Mouse (Mus musculus): ENCODE measurements around the gene Aspscr1. TPM values are rescaled to one million over a fixed set of nuclear protein-coding genes. Genes with fewer than 3 reads are reported as not detected.
"Not testable (repeated sequence)": the region's sequence is repeated elsewhere in the genome, so short reads cannot be mapped to it uniquely, and the experiment has no call there.

Gene Aspscr1
- polyA plus RNA-seq, 1 experiment: 104 TPM

DNA sequence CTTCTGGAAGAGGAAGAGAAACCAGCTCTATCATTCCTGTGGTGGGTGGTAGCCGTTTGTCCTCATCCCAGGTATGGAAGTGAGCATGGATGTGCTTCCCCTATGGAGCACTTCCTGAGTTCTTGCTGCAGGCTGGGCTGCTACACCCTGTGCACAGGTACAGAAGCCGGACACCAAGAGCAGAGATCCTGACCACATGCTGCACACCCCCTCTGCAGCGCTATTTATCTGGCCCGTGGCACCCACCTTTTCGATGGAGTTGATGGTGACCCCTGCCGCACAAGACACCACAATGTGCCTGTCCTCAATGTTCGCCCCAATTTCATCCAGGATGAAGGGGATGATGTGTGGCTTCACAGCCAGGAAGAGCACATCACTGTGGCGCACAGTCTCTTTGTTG, 30.9 kb upstream of the Aspscr1 start:
- no peak for DNase-seq (ENCODE audit: low read depth)

DNA sequence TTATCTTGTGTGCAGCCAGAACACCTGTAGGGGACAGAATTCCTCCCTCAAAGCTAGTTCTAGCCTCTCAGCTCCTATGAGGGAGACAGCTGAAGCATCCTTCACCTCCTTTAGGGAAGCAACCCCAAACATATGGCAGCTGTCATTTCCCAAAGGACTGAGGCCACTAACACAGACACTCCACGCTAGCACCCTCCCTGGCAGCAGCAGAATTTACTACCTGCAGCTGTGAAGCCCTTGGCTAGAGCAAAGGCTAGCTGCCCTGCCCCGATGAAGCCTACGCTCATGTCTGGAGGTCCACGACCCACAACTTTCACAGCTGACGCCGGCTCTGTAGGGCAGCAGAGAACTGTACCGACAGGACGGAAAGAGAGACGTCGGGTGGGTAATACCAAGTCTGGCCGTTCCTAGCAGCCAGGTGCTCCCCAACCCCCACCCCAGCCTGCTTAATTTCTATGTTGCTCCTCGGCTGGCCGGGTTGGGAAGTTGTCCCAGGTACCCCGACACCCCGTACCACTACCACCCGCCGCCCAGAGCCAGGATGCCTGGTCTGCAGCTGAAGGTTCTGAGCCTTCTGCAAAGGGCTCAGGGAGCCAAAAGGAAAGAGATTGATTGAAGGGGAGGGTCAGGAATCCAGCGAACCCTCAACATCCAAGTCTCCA, 29.7 kb upstream of the Aspscr1 start:
- no peak for DNase-seq (ENCODE audit: low read depth)

DNA sequence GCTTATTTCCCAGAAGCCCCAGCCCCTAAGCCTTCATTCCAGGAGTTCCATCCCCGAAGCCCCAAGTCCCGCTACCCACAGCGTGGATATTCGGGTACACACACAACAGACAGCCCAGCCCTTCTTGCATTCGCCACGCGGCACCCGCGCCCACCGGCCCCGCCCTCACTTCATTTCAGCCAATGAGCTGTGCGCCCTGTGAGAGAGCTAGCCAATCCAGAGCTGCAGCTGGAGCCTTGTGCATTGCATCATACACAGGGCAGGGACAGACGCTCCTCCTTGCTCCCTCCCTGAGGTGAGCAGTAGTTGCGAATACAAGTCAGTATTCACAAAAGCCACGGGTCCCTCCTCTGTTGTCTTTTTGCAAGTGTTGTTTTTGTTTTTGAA, 29.2 kb upstream of the Aspscr1 start, which contains the start of gene Pycr1:
Pycr1 (minus strand) TSS at position 169 of the 387 bp plus-strand sequence.
- DNase-seq (ENCODE audit: low read depth): no peak

DNA sequence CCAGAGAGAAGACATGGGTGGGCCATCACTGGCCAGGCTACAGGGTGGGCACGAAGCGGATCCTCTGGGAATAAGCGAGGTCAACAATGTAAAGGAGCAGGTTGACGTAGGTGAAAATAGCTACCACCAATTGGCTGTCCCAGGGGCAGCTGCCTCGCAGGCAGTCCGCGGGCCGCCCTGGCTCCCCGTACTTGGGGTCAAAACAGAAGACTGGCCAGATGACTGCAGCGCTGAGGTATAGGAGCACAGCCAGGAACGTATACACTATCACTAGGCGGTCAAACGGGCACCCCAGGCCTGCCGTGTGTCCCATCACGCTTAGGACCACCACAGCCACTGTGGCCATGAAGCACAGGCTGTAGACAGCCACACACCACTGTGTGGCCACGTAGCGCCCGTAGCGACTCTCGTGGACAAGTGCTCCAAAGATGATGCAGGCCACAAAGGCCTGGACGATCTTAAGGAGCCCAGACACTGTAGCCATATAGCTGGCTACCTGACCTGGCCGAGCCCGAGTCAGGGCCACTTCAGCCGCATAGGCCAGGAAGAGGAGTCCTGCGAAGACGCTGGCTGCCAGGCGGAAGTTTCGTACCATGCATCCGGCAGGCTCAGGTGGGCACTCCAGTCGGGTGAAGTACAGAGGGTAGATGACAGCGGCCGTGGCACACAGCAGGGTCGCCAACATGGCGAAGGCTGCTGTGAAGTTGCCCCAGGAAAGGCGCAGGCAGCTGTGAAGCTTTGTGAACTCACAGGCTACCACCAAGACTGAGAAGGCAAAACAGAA, 25.5 kb upstream of the Aspscr1 start:
- DNase-seq (ENCODE audit: low read depth): no peak

DNA sequence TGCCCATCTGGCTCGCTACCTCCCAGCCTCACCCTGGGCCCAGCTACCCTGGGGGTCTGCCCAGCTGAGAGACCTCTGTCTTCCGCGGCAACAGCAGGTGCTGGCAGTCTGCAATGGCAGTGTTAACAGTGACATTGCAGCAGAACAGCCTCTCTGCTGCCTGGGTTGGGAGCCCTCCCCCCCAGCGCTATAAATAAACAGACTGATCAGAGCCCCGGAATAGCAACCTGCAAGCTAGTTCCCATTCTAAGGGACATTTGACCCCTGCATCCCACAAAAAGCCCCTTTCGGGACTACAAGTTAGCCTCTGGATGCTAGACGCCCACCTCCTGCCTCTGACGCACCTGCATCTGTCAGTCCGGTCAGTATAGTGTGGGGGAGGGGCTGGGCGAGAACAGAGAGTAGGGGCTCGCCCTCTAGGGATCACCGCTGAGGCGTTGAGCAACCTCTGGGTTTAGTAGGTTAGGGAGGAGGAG, 24.7 kb upstream of the Aspscr1 start, which contains the start of gene Myadml2:
Myadml2 (minus strand) TSS at position 158 of the 476 bp plus-strand sequence.
- no peak for DNase-seq (ENCODE audit: low read depth)

DNA sequence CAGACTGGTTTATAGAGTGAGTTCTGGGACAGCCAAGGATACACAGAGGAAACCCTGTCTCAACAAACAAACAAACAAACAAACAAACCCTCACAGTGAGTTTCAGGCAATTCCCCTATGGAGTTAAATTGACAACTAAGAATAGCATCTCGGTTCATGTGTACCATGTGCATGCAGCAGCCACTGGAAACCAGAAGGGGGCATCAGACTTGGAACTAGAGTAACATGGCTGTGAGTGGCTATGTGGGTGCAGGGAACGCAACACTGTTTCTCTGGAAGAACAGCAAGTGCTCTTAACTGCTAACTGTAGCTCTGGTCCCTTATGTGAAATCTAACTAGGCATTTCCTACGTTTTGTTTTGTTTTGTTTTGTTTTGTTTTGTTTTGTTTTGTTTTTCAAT, 20.9 kb upstream of the Aspscr1 start:
- DNase-seq (ENCODE audit: low read depth): no peak

DNA sequence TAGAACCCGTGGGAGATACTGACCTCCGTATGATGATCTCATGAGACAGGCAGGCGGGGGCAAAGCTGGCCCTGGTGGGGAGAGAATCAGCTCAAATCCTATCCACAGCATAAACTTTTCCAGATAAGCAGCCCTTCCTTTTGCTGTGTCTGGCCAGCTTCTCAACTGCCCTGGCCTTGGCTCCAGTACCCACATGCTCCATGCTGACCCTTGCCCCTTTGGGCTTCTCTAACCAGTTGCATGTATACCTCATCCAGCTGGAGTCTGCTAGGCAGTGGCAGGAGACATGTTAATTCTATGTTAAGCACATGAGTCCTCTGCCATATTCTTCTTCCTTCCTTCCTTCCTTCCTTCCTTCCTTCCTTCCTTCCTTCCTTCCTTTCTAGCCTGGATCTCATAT, 18.0 kb upstream of the Aspscr1 start:
- DNase-seq (ENCODE audit: low read depth): no peak

DNA sequence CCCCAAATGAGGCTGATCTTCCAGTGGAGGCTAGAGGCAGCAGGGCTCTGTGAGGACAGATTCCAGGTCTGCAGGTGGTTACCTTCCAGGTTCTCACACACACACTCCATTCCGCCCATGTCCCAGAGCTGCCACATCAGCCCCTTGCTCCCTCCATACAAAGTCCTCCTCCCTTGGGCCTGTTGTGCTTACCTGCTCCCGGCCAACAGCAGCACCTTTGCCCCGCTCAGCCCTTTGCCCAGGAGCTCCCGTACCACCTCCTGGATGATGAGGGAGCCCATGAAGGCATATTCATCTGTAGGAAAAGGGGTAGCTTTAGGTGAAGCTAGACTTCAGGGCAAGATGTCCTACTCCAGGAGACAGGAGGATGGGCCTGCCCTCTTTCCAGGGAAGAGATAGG, 15.5 kb upstream of the Aspscr1 start:
- DNase-seq (ENCODE audit: low read depth): no peak

DNA sequence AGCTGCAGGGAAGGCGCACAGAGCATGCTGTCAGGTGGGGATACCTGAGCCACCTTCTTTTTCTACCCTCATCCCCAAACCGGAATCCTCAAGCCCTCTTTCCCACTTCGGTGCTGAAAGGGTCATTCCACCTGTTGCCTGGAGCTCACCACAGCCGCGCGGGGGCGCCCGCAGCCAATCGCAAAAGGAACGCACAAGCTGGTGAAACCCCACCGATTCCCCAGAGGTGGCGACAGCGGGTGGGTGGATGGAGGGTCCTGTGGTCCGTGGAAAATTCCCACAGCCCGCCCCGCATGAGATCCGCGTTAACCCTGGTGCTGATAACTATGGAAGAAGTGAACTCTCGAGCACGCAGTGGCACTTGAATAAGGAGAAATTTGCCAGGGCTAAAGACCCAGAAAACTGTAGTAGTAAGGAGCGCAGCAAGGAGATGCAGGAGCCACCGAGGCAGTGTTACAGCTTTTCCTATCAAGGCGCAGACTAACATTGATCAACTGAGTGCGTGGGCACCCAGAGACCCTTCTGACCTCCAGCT, 13.8 kb upstream of the Aspscr1 start:
- DNase-seq (ENCODE audit: low read depth): no peak

DNA sequence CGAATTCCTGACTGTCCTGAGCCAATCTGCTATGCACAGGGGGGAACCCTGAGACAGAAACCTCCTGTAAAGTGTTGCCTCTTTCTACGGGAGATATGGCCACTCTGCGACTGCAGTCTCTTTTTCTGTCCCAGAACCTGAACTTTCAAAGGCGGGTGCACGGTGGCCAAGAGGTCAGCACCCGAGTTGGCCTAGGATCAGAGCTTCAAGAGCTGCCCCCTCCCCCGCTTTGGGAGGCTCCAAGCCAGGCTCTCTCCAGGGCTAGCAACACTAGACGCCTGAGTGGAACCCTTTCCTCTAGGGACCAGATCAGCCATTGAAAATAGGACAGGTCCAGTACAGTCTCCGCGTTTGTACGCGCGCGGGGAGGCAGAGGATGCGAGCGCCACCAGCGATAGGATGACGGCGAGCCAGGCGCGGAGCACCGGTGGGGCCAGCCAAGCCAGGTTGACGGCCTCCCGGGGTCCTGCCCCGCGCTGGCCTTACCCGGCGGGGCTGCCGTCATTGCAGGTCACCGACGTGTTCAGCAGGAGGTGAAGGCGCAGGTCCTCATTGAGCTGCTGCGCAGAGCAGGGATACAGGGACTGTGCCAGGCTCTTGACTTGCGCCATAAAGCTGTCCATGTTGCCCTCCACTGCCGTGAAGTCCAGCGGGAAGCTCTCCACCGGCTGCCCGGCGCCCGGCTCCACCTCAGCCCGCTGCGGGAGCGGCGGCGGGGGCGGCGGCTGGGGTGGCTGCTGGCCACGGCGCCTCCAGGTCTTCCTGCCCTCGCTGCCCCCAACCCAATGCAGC, 13.1 kb upstream of the Aspscr1 start:
- DNase-seq (ENCODE audit: low read depth): no peak

DNA sequence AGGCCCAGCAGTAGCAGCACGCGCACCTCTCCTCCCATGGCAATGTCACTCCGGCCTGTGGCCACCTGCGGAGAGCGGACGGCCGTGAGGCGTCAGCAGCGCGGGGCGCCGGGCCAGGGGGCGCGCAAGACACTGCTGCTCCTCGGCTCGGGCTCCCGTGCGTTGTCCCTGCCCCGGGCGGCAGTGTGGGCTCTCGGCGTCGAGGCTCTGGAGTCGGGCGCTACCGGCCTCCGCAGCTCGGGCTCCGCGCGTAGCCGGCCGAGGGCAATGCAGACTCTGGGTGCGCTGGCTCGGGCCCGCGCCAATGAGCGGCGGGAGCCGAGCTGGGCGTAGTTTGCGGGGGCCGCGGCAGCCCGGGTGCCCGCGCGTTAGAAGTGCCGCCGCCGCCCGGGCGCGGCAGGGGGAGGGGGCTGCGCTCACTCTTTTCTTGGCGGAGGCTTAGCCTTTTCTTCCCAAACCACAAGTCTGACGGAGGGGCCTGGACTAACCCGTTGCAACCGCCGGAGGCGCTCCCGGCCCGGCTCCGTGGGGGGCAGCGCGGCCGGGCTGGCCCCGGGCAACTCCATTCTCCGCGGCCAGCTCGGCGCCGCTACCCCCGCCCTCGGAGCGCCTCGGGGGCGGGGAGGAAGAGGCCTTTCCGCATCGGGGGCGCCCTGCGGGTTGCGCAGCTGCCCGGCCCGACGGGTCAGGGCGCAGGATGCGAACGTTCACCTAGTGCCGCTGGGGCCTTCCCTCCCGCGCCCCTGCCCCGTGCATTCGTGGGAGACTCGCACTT, 12.3 kb upstream of the Aspscr1 start:
- no peak for DNase-seq (ENCODE audit: low read depth)

DNA sequence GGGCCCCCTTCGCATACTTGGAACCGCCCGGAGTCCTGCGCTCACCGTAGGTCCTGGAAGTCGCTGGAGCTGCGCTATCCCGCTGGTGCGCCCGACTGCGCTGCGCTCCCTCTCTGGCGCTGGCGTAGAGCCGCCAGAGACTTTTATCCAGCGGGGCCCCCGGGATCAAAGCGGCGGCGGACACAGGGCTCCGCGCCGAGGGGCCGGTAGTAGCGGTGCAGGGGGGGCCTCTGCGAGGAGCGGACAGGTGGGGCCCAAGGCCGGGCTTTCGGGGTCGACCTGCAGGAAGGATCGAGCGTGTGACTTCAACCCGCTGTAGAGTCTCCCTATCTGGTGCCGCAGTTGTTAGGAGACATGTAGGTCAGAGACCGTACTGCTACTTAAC, 11.7 kb upstream of the Aspscr1 start, which contains the start of gene Notum:
Notum (minus strand) TSS at position 100 of the 385 bp plus-strand sequence.
- DNase-seq (ENCODE audit: low read depth): no peak

DNA sequence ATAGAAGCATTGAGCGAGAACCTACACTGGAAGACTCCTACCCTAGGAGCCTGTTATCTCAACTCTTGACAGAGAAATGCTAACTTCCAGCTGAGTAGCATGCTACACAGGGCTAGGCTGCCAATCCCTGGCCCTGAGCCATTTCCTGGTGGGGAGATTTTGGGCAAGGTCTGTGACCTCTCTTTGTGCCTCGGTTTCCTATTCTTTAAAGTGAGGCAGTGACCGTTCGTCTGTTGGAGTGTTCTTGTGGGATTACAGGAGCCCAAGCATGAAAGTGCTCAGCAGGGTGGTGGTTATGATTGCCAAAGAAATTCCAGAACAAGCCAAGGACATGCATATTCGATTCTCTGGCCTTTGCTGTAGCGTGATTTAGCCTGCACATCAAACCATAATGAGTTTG, 10.0 kb upstream of the Aspscr1 start:
- DNase-seq (ENCODE audit: low read depth): no peak

DNA sequence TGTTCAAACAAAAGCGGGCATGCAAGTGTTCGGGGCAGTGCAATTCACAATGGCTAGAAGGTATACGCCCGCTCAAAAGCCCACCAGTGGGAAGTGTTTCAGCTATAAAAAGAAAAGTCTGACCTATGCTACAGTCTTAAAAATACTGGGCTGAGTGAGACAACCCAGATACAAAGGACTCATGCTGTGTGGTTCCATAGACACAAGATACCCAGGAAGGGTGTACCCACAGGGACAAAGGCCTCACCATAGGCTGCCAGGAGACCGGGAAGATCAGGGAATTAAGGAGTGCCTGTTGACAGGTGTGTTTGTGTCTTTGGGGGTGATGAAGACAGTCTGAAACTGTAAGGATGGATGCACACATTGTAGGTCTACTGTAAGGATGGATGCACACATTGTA, 9.1 kb upstream of the Aspscr1 start:
- DNase-seq (ENCODE audit: low read depth): no peak

DNA sequence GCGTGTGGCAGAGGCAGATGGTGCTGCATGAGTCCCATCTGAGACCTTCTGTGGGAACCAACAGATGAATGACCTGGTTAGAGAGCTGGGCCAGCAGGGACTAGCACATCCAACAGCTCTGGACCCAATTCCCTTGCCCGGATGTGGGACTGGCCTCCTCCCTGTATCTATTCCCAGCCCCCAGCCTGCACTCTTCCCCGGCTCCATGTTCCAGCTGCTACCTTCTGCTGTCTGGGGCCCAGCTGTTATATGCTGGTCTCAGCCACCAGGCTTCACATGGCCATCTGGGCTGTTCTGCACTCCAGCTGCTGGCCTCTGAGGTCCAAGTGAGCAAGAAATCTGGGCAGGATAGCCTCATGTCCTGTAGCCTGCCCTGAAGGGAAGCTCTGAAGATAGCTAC, 7.4 kb upstream of the Aspscr1 start:
- no peak for DNase-seq (ENCODE audit: low read depth)

DNA sequence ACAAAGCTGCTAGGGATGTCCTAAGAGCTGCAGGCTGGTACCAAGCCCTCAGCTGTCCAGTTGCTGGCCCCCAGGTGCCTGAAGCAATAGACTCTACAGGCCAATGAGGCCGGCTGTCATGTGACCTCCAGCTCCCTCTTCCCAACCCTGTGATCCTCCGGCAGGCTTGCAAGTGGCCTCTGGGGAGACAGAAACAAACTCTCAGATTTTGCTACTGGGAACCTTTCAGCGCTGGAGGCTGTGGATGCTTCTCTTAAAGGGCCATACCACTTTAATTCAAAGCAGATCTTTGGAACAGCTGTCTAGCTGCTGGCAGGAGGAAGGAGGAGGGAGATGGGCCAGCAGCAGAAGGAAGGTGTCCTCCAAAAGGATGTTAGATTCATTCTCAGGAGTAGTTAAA, 6.2 kb upstream of the Aspscr1 start:
- no peak for DNase-seq (ENCODE audit: low read depth)

DNA sequence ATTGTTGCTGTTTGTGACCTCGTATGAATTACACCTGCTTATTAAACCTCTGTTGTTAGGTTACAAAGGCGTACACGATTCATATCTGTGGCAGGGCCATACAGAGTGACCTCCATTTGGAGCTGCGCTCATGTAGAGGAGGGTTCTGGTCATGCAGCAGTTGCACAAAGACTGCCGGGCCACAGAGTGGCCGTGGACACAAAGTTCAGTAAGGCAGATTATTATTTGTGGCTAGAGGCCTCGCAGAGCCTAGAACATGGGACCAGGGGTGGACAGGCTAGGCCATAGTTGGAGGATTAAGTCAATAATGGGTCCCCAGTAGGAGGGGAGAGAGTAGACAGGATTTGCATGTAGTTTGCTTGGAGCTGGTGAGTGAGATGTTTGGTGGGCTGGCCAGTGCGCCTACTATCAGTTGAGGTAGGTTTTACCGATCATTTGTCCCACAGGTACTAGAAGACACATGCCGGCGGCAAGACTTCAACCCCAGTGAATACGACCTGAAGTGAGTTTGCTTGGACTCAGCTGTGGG, 885 bp downstream of the Aspscr1 start:
- DNase-seq (ENCODE audit: low read depth): no peak

DNA sequence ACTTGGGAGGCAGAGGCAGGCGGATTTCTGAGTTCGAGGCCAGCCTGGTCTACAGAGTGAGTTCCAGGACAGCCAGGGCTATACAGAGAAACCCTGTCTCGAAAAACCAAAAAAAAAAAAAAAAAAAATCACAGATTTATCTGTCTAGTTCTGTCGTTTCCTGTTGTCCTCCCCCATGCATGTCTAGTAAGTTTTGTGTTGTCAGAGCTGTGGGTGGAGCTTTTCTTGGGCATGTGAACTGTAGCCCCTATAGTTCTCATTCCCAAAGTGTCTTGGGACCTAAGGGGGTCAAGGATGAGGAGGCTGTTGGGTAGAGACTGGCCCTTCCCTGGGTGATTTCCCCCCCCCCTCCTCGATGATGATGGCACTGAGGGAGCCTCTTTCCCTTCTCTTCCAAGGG, 3.1 kb downstream of the Aspscr1 start:
- not testable (repeated sequence) for DNase-seq (ENCODE audit: low read depth)

DNA sequence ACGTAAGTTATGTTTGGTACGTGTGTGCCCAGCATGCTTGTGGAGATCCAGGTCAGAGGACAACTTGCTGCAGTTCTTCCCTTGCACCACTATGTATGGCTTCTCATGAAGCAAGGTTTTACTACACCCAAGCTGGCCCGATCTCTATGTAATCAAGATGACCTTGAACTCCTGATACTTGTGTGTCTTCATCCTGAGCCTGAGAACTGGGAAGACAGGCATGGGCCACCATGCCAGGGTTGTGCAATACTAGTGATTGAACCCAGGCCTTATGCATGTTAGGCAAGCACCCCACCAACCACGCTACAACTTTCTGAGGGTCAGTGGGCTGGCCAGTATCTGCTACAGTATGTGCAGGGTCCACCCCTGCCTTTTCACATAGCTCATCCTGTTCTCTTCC, 4.2 kb downstream of the Aspscr1 start:
- DNase-seq (ENCODE audit: low read depth): no peak

DNA sequence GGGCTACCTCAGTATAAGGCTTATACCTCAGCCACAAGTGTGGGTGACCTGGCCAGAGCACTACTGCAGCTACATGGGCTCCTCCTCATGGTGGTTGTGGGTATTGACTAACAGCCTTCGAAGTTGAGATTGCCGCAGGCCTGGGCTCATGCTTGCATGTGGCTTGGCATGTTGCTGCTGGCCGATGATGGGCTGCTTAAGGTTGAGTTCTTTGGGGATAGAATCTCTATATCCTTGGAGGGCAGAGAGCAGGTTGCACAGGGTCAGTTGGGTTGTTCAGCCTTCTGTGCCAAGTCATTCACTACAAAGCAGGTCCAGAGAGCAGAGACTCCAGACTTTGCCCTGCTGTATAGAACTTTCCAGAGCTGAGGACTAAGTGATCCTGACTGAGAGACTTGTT, 7.1 kb downstream of the Aspscr1 start:
- DNase-seq (ENCODE audit: low read depth): no peak

DNA sequence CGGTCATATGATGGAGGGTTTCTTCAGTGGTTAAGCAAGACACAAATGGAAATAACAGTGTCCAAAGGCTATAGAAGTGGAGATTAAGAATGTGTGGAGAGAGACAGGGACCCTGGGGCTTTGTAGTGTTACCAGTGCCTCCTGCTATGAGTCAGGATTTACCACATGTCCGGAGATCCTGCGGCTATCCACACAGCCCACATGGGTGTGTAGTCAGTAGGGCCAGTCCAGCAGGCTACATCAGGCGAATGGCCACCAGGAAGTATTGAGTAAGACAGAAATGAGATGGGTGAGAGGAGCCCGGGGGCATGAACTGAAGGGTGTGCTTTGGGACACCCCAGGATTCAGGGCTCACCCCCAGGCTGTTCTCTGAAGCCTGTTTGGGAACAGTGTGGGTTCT, 9.9 kb downstream of the Aspscr1 start:
- DNase-seq (ENCODE audit: low read depth): no peak

Data from gonadal fat pad, adult 2 months (tissue).